9 mouse cellular contexts compared by ENCODE assay signal in genomic region chr9:60237667-60238066, GRCm38 (mm10).
DNase-seq lines count a peak whose midpoint lies in the region; ATAC-seq lines count a peak whose summit lies in the region.
"Had no signal": no experiment of that assay in that cellular context is flagged by ENCODE, and none has a peak within 500 bp of the region (broad histone marks: within the 10 kb centered on the region; RNA-seq: fewer than 3 reads in every experiment).

No protein-coding gene starts in this region.

- no peaks in the 10 kb centered on the region for H3K4me1 ChIP-seq in heart, embryonic 11.5 days (ENCODE audit: control insufficient read depth, insufficient read depth, low read length)

- no peaks in the 10 kb centered on the region for H3K36me3 ChIP-seq in heart, embryonic 11.5 days (ENCODE audit: control insufficient read depth, insufficient read depth, low read length)
- H3K36me3 ChIP-seq: limb, embryonic 15.5 days had no signal

- H3K4me2 ChIP-seq in heart, embryonic 11.5 days, result no peak overlapping the region
- H3K4me2 ChIP-seq: limb, embryonic 15.5 days had no signal

- H3K27ac ChIP-seq in heart, embryonic 11.5 days (ENCODE audit: low read depth, low read length), result no peak overlapping the region
- H3K27ac ChIP-seq: limb, embryonic 15.5 days had no signal

- WGBS in heart, embryonic 11.5 days (ENCODE audit: insufficient replicate concordance), result 43% methylated on average over 4 of the region's 4 CpGs

- no peaks in the 10 kb centered on the region for H3K9me3 ChIP-seq in heart, embryonic 11.5 days (replicated peaks; ENCODE audit: control insufficient read depth, low read length)
- H3K9me3 ChIP-seq: limb, embryonic 15.5 days had no signal

- H3K4me3 ChIP-seq in heart, embryonic 11.5 days (ENCODE audit: low read depth, low read length), result no peak overlapping the region
- H3K4me3 ChIP-seq: limb, embryonic 15.5 days had no signal

- H3K27me3 ChIP-seq in heart, embryonic 11.5 days (ENCODE audit: control insufficient read depth, insufficient read depth, low read length), result no peaks in the 10 kb centered on the region
- H3K27me3 ChIP-seq: limb, embryonic 15.5 days had no signal

- no peak overlapping the region for H3K9ac ChIP-seq in heart, embryonic 11.5 days (ENCODE audit: low read depth, low read length)
- H3K9ac ChIP-seq: limb, embryonic 15.5 days had no signal

- ATAC-seq in heart, embryonic 11.5 days (replicated peaks; ENCODE audit: insufficient number of reproducible peaks, low FRiP score, low TSS enrichment), result no peak

- peak; percentile 18 to 56 for DNase-seq in heart, adult 18-20 months
- DNase-seq in urinary bladder, postnatal 25 days (ENCODE audit: low spot score), result peak; percentile 49
- DNase-seq in urinary bladder, adult 2 months (ENCODE audit: low spot score), result no peak
- peak; percentile 54 for DNase-seq in forelimb bud, embryonic 11.5 days (ENCODE audit: low read depth, low spot score)
- peak; percentile 26 for DNase-seq in layer of hippocampus, adult 9-11 months
- peak; percentile 38 for DNase-seq in mesoderm, embryonic 11.5 days (ENCODE audit: low read depth, low spot score)
- no peak for DNase-seq in T-cell, adult 2 months (ENCODE audit: low spot score)

Comparison
In these comparisons a context has a peak if more than half of its experiments do, and no peak if none do; other contexts are left out.
1. DNase-seq: peak in heart, adult 18-20 months (2 of 2), urinary bladder, postnatal 25 days (single experiment), forelimb bud, embryonic 11.5 days (single experiment), layer of hippocampus, adult 9-11 months (single experiment) and mesoderm, embryonic 11.5 days (single experiment); none in urinary bladder, adult 2 months (single experiment) and T-cell, adult 2 months (single experiment).